Mouse (Mus musculus) layer of hippocampus, adult 2 months (tissue): Measurements from ENCODE around the gene Pex12. TPM values are rescaled to one million over a fixed set of nuclear protein-coding genes. Genes with fewer than 3 reads are reported as not detected.

ENCODE experiments used
- DNase-seq, 2 experiments: peaks; one replicate each; pipeline ENCODE4 v3.0.0; 2022; ENCODE audit warnings: low spot score in 2 of 2
- H3K27ac ChIP-seq: fragments of 200-600 bp; 2 replicates; pipeline ENCODE4 v1.8.1; 2022
- H3K4me3 ChIP-seq: fragments of 200-600 bp; 2 replicates; pipeline ENCODE4 v1.8.1; 2022; ENCODE audit warnings: mild to moderate bottlenecking
- CTCF ChIP-seq: fragments of 200-600 bp; conservative IDR thresholded peaks from 2 replicates; pipeline ENCODE4 v1.8.1; 2022; ENCODE audit warnings: antibody characterized with exemption, mild to moderate bottlenecking, moderate library complexity
- total RNA-seq, 2 experiments: library from RNA; stranded (reverse); gene quantifications; 2 replicates each; pipeline ENCODE4 v1.2.3; 2021

The Pex12 gene
- total RNA-seq, 2 experiments from 2014 or later, result 11.0 to 11.2 TPM

DNA sequence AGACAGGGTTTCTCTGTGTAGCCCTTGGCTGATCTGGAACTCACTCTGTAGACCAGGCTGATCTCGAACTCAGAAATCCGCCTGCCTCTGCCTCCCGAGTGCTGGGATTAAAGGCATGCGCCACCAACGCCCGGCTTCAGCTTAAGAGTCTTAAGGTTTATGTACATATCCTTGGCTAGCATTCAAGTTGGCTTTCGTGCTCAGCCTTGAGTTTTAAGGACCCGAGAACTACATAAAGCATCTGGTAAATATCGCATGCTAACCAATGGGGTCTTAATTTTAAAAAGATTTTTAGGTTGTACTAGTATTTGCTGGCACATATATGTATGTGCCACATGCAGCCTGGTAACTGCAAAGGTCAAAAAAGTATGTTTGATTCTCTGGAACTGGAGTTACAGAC lies 2.7 kb downstream of the Pex12 start:
- Histone ChIP-seq H3K4me3 (no peak overlapping the region; the same call in 1 of the 2 replicates), H3K27ac (no peak overlapping the region)
- DNase-seq, result no peak
- no peak for TF ChIP-seq CTCF

DNA sequence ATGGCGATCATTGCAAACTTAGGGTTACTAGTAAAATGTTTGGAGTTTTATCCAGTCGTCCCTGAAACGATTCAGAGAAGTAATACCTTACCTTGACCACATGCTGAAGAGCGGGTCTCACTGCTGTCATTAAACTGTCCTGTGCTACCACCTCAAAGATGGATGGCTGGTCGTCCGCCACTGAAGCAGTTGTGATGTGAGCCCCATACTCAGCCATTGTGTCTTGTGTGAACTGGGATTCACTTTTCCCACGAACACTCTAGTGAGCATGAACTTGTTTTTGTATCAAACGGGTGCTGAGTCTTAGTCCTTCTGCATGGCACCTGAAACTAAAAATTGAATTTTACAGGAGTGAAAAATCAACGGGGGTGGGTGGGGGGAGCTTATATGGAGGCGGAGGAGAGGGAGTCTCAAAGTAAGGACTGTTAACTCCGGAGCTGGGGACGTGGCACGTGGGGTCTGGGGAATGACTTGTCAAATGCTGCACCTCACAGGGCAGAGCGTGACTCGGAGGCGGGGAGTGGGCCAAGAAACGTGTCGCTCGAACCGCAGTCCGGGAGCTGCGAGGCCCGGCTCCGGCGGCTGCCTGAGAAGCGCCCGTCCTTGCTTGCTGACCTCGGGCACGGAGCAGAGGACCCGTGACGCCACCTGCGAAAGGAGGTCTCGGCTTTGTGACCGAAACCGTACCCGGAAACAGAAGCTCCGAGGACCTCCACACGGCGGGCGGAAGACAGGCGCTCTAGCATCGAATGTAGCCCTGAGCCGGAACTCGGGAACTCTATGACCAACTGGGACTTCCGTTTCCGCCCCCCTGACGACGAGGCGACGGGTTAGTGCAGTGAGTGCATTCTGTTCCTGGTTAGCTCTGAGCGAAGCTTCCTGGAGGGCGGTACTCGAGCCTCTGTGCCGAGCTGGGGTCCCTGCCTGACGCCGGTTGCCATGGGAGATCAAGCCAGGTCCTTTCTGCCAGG lies 3.9 kb downstream of the Pex12 start, which contains the start of gene Ap2b1:
Ap2b1 (plus strand) TSS at position 800 of the 971 bp plus-strand sequence.
- H3K27ac ChIP-seq, result peak within 1 kb of the TSS; percentile 93
- no peak; the same call in 1 of the 2 replicates for TF ChIP-seq CTCF
- DNase-seq, result peak; percentile 93 to 96
- peak within 1 kb of the TSS; percentile 90 for H3K4me3 ChIP-seq

DNA sequence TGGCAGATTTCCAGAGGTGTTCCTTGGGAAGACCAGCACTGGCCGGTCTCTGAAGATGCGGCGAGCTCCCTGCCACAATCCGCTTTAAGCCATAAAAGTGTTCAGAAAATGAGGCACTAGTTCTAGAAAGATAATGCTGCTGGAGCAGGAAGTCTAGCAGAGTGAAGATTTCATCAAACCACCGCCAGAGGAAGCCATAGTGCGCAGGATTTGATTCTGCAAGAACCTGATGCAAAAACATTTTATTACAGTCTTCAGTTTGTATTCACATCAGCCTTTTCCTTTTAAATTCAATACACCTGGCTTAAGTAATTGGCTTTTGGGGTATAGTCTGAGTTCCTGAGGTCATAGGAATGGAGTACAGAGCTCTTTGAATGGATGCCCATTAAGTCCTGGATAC lies 4.6 kb downstream of the Pex12 start:
- Histone ChIP-seq H3K4me3 (peak overlapping the region; percentile 90), H3K27ac (peak overlapping the region; percentile 93)
- peak; percentile 51 for TF ChIP-seq CTCF
- DNase-seq, result peak in 1 of 2 experiments; percentile 20

DNA sequence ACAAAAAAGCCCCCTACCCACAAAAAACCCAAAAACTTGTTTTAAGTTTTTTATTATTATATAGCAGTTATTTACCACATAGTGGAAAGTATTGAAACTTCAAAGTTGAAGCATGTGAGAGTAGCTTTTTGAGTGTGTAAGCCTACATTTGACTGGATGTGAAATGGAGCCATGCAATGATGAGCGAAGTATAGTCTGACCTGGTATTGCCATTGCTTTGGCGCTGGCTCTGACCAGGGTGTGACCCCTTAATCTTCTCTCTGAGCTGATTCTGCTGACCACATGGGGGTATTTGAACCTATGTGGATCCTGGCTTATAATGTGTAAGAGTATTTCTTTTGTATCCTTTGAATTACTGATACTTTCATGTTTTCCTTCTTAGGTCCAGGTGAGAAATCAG lies 8.3 kb downstream of the Pex12 start:
- H3K4me3 ChIP-seq, result no peak overlapping the region
- no peak overlapping the region for H3K27ac ChIP-seq
- TF ChIP-seq CTCF, result no peak
- no peak for DNase-seq

DNA sequence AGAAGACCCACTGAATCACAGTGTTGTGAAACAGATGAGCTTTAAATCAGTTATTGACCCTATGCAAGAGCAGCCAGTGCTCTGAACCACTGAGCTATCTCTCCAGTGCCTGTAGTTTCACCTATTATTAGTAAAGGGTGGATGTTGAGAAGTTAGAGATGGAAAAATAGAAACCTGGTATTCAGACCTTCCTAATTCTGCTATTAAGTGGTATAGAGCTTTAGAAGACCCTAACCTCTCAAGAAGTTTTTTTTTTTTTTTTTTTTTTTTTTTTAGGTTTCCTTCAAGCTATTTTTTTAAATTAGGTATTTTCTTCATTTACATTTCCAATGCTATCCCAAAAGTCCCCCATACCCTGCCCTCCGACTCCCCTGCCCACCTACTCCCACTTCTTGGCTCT lies 9.2 kb downstream of the Pex12 start:
- no peak for TF ChIP-seq CTCF
- DNase-seq, result no peak
- Histone ChIP-seq H3K27ac (no peak overlapping the region), H3K4me3 (peak overlapping the region; percentile 86)

DNA sequence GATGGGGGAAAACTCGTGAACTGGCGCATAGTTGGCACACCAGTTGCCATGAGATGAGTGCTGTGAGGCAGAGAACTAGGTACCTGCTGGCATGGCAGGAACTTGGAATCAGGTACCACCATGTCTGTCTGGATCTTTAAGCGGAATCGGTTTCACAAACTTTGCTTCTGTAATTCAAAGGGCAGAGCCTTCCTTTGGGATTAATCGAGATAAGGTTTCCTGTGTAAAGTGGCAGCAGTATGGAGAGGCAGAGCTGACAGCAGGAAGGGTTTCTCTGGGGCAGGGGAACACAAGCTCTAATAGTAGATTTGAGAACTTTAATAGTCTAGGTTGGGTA lies 10.2 kb downstream of the Pex12 start:
- Histone ChIP-seq H3K4me3 (peak overlapping the region; percentile 86), H3K27ac (peak overlapping the region; percentile 91)
- no peak for DNase-seq
- no peak for TF ChIP-seq CTCF

DNA sequence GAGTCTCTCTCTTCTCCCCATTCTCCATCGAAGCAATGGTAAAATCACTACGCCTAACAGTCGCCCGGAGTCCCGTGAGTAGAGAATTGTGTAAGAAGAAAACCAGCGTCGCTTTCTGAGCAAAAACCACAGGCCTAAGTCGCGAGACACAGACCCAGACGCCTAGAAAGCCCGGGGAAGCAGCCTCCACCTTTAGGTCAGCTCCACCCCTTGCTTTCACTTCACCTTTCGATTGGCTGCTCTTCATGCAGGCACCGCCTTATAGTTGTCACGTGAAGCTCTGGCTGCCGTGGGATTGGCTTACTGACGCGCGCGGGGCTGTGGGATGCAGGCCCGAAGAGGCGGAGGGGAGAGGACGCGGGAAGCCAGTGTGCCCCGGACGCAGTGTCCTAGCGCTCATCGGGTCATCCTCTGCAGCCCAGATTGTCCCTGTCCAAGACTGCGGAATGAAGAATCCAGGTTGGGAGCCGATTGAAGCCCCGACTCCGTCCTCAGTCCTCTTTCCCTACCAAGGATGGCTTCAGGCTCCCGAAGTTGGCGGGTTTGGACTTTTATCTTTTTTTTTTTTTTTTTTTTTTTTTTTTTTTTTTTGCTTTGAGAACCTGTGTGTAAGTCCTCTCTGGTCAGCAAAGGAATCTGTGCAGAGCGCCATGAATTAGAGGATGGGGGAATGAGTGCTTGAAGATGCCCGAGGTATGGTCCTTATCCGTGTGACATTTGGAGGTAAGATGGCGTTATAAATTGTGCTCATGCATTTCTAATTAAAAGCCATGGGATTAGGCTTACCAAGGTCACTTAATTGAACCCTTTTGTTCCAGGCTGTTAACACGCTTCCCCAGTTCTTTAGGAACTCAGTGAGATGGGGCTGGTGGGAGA lies 10.8 kb downstream of the Pex12 start:
- Histone ChIP-seq H3K27ac (peak overlapping the region; percentile 91), H3K4me3 (peak overlapping the region; percentile 86)
- peak; percentile 93 to 97 for DNase-seq
- TF ChIP-seq CTCF, result no peak

DNA sequence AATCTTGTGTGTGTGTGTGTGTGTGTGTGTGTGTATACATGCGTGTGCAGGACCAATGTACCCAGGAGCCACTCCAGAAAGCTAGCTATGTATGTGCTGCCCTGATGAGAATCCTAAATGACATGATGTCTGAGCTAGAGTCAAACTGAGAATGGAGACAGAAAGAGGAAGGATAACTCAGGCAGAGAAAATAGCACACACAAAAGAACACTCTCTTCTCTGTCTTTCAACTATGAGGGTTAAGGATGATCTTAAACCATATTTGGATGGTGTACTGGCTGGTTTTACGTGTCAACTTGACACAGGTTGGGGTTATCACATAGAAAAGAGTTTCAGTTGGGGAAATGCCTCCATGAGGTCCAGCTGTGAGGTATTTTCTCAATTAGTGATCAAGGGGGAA lies 12.8 kb downstream of the Pex12 start:
- H3K27ac ChIP-seq, result no peak overlapping the region
- no peak overlapping the region for H3K4me3 ChIP-seq
- no peak for TF ChIP-seq CTCF
- no peak for DNase-seq

DNA sequence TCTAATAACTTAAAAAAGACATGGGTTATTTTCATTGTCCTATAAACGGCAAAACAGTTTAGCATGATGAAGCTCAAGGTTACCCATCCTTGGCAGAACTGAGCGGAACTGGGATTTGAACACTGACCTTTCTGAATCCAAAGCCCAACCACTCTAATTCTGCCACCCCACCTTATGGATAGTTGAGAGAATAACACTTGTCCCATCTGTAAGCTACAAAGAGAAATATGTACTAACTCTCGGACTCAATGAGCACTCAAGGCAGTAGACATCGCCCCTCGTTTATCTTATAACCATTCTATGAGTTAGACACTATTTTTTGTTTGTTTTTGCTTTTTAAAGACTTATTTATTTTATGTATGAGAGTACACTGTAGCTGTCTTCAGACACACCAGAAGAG lies 13.3 kb downstream of the Pex12 start:
- TF ChIP-seq CTCF, result no peak; the same call in 1 of the 2 replicates
- Histone ChIP-seq H3K27ac (no peak overlapping the region), H3K4me3 (no peak overlapping the region)
- DNase-seq, result no peak

DNA sequence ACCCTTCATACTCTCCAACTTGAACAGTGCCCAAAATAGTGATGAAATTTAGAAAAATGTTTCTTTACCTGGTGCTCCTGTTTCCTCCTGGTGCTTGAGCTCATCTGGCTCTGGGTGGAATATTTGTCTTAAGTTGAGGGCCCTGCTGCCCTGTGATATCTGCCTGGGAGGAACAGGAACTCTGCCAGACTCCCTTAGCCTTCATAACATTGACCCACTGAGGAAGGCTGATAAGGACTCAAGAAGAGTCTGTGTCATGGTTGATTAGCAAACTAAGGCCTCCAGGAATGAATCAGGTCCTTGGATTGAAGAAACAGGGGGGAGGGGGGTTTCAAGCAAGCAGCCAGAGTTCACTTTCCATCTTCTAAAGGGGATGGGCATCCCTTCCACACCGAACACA lies 15.8 kb downstream of the Pex12 start, which contains the start of gene Slfn14:
Slfn14 (minus strand) TSS at position 161 of the 400 bp plus-strand sequence.
- no peak within 1 kb of the TSS for H3K4me3 ChIP-seq
- no peak for DNase-seq
- TF ChIP-seq CTCF, result no peak
- H3K27ac ChIP-seq, result no peak within 1 kb of the TSS

DNA sequence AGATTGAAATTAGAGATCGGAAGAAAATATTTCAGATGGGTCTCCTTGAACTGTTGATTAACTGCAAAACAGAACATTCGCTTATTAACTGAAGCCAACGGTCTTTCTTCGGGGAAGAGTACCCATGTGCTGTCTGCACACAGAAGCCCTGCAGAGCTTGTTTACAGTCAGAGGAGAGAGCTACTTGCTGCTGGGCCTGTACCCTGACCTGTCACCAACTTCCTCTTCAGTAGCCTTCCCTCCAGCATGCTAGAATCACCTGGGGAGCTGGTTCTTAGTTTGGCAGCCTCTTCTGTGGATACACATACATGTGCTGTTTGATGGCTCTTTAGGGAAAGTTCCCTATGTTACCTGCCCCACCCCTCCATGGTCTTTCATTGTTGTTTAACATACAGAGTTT lies 16.8 kb downstream of the Pex12 start:
- no peak for TF ChIP-seq CTCF
- H3K27ac ChIP-seq, result no peak overlapping the region
- no peak overlapping the region for H3K4me3 ChIP-seq
- no peak for DNase-seq

DNA sequence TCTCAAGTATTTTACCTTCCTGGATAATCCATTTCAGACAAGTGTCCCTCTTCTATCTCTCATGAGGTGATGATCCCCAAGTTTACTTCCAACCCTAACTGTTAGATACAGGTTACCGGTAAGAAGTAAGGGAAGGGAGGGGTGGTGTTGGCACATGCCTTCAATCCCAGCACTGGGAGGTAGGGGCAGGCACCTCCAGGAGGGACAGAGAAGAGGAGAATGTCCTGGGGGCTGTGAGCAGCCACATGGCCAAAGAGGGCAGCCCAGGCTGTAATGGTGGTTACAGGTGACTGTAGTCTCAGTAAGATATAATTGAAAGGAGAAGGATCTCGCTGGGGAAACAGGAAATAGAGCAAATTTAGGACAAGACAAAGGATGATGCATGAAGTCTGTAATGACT lies 20.3 kb downstream of the Pex12 start:
- TF ChIP-seq CTCF, result no peak
- Histone ChIP-seq H3K4me3 (no peak overlapping the region), H3K27ac (no peak overlapping the region)
- no peak for DNase-seq

DNA sequence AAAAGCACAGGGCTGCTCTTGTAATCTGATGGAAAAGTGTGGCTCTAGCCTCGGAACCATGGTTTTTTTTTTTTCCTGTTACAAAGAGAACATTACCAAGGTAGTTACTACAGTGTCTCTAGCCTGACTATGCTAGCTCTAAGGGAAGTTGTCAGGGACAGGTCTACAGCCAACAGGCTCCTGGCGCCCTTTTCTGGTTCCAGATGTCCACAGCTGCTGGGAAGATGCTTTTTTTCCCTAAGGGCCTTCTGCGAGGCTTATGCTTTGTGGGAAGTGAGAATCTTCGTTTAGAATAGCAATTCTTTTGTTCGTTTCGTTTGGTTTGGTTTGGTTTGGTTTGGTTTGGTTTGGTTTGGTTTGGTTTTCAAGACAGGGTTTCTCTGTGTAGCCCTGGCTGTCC lies 22.7 kb downstream of the Pex12 start:
- Histone ChIP-seq H3K27ac (no peak overlapping the region), H3K4me3 (no peak overlapping the region)
- no peak for TF ChIP-seq CTCF
- no peak for DNase-seq
